Mouse (Mus musculus) mammary gland, adult 2 months (tissue): ENCODE measurements around the gene Itga5. TPM values are rescaled to one million over a fixed set of nuclear protein-coding genes. Genes with fewer than 3 reads are reported as not detected.

ENCODE experiments used
- polyA plus RNA-seq: library from polyadenylated mRNA; depleted of rRNA; stranded (reverse); fragments of >200 nt; gene quantifications from 2 replicates; pipeline ENCODE4 v1.2.3, GENCODE M21; 2012; ENCODE audit warnings: low replicate concordance; rRNA removed

Gene Itga5
- 22.0 and 27.6 TPM in 2 replicates for polyA plus RNA-seq

GRCm38 (mm10) chr15:103366376-103367149, at the start of gene Itga5:
TSS of gene Itga5 (minus strand) at chr15:103366763.

GRCm38 (mm10) chr15:103339961-103340337, 26.6 kb downstream of the Itga5 start, which contains the start of gene Zfp385a:
TSS of gene Zfp385a (minus strand) at chr15:103340093.

GRCm38 (mm10) chr15:103310365-103310910, 56.1 kb downstream of the Itga5 start, which contains the start of gene Gpr84:
TSS of gene Gpr84 (minus strand) at chr15:103310612.

Other genes with a start within 250 kb of the Itga5 start
- gene Smug1, start 199.7 kb downstream of the Itga5 start, polyA plus RNA-seq = 22.0 and 22.7 TPM in 2 replicates
- 5.7 and 18.2 TPM in 2 replicates for gene Cbx5, start 126.9 kb downstream of the Itga5 start, polyA plus RNA-seq
- 37.5 and 59.6 TPM in 2 replicates for gene Hnrnpa1, start 126.3 kb downstream of the Itga5 start, polyA plus RNA-seq
- gene Nfe2, start 108.4 kb downstream of the Itga5 start, polyA plus RNA-seq = 1.7 and 4.3 TPM in 2 replicates
- gene Copz1, start 94.0 kb downstream of the Itga5 start, polyA plus RNA-seq = 70.2 and 156 TPM in 2 replicates
- 0.10 and 0.14 TPM in 2 replicates for gene Gpr84, start 56.2 kb downstream of the Itga5 start, polyA plus RNA-seq
- gene Zfp385a, start 26.7 kb downstream of the Itga5 start, polyA plus RNA-seq = 46.7 and 63.1 TPM in 2 replicates
- not detected in 2 replicates for gene Gtsf1, start 63.7 kb upstream of the Itga5 start, polyA plus RNA-seq
- gene Gtsf2, start 81.7 kb upstream of the Itga5 start, polyA plus RNA-seq = not detected in 2 replicates
- gene Nckap1l, start 87.0 kb upstream of the Itga5 start, polyA plus RNA-seq = 30.1 and 37.6 TPM in 2 replicates
- gene Pde1b, start 136.3 kb upstream of the Itga5 start, polyA plus RNA-seq = 13.0 and 14.4 TPM in 2 replicates
- 79.7 and 156 TPM in 2 replicates for gene Ppp1r1a, start 171.2 kb upstream of the Itga5 start, polyA plus RNA-seq
- 606 and 915 TPM in 2 replicates for gene Glycam1, start 198.3 kb upstream of the Itga5 start, polyA plus RNA-seq